Mouse (Mus musculus) bone marrow macrophage, adult 2 months (primary cell): ENCODE results near the gene Fam205c.

Experiments
- CTCF ChIP-seq: IDR thresholded peaks from 2 replicates; pipeline ENCODE4 v1.5.1; 2012; ENCODE audit warnings: low read depth, mild to moderate bottlenecking, low read length, moderate library complexity
- POLR2A ChIP-seq: IDR thresholded peaks from 2 replicates; pipeline ENCODE4 v1.6.1; 2012; ENCODE audit warnings: mild to moderate bottlenecking, low read depth, low read length, borderline replicate concordance

- no peak for TF ChIP-seq CTCF
- no peak for TF ChIP-seq POLR2A
These were observed 30.9 kb upstream of the Fam205c start for GRCm38 (mm10) chr4:42904966-42905365.
